Mouse (Mus musculus): ENCODE data around the gene Necap1.

The Necap1 gene

DNA sequence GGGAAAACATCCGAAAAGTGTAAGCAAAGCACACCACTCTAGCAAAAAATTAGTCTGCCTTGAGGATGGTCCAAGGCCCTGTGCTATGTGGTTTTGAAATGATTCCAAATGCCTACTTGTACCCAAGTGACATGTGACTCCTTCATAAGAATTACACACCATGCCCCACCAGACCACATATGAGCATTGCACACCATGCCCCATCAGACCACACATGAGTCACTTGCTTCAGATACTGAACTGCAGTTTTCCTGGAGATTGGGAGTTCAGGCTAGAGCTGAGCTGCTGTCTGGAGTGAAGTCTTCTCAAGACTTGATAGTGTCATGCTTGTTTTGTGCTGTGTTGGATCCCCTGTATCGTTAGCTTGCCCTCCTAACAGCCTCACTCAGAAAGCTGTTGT lies 15.3 kb downstream of the Necap1 start:
- DNase-seq, result no peak

DNA sequence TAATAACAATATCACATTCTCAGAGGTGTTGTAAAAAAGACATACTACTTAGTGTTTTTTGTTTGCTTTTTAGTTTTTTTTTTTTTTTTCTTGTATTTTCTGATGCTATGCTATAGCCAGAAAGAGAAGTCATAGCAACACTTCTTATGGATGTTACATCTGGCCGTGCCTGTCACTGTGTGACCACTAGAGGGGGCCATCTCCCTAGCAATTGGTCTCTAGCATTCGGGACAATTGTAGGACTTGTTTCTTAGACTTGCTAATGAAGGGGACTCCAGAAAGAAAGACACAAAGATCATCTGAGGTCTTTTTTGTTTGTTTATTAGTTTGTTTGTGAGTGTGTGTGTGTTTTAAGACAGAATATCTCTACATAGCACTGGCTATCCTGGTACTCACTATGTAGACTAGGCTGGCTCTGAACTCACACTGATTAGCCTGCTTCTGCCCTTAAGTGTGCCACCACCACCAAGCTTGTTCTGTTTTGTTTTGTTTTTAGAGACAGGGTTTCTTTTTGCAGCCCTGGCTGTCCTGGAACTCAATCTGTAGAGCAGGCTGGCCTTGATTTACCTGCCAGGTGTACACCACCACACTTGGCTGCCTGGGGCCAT lies 18.3 kb downstream of the Necap1 start:
- DNase-seq, result peak; percentile 79 to 82

DNA sequence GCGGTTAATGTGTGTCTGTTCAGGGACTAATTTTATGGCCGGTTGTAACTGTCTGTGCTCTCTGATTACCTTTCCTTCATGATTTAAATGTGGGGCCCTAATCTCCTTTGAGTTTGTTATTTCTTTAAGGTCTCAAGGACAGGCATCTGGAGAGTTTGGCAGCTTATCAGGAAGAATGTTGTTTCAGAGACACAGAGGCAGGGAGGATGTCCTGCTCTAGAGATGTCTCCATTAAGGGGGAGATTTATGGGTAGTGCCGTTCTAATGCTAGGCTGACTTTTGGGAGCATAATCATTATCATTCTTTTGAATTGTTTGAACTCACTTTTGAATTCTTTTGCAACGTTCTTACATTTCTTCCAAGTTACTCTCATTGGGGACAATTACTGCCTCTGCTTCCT lies 45.6 kb downstream of the Necap1 start:
- DNase-seq, result no peak

DNA sequence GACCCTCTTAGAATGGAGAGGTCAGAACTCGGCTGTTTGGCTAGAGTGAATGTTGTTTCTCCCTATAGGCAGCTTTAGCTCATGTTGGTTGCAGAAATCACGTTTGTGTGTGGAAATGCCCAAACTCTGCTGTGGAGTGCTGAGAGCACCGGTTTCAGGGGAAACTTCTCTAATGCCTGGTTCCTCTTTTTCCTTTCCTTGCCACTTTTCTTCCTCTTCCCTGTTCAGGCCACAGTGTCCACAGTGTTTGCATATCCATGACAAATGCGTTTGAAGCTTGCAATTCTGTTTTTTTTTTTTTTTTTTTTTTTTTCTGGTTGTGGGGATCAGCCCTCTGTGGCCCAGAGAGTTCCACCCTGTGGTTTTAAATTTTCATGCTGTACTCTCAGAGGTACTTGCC lies 47.2 kb downstream of the Necap1 start, which contains the start of gene Clec4a1:
Gene Clec4a1, plus strand, starts transcription at position 398 of the 400 bp plus-strand sequence.
- DNase-seq, result no peak

DNA sequence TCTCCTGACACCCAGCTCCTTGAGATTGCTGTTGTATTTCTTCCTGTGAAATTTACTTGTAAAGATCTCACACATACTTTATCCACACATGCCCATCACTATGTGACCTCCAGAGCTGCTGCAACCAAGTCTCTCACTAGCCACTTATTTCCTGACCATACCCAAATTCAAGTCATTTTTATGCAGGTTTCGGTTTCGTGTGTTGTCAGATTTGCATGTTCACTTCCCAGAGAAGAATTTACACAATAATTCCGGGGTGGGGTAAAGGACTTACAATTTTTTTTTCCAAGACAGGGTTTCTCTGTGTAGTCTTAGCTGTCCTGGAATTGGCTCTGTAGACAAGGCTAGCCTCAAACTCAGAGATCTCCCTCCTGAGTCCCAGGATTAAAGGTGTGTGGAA lies 60.6 kb downstream of the Necap1 start:
- DNase-seq, result no peak

All from kidney, postnatal 4 days (tissue).